Mouse (Mus musculus) intestine, embryonic 15.5 days (tissue): ENCODE measurements around the gene Mcpt4. TPM values are rescaled to one million over a fixed set of nuclear protein-coding genes. Genes with fewer than 3 reads are reported as not detected.
"Not testable (repeated sequence)": the region's sequence is repeated elsewhere in the genome, so short reads cannot be mapped to it uniquely, and the experiment has no call there.

Source experiments
- ATAC-seq: fragments of 200-750 bp; cut with Nextera tagmentation; 2 replicates; pipeline ENCODE4 v1.8.0; 2017; ENCODE audit warnings: moderate TSS enrichment, moderate library complexity
- H3K27ac ChIP-seq: fragments of 300-500 bp; sonication (generic); 2 replicates; pipeline ENCODE4 v1.5.1; 2015; ENCODE audit warnings: mild to moderate bottlenecking, inconsistent platforms
- H3K27me3 ChIP-seq: fragments of 300-500 bp; sonication (generic); replicated peaks from 2 replicates; pipeline ENCODE4 v1.6.1; 2015; ENCODE audit warnings: inconsistent platforms
- H3K36me3 ChIP-seq: fragments of 300-500 bp; sonication (generic); 2 replicates; pipeline ENCODE4 v1.6.1; 2015; ENCODE audit warnings: inconsistent platforms
- H3K4me1 ChIP-seq: fragments of 300-500 bp; sonication (generic); replicated peaks from 2 replicates; pipeline ENCODE4 v1.6.1; 2015; ENCODE audit warnings: inconsistent platforms
- H3K4me2 ChIP-seq: fragments of 300-500 bp; sonication (generic); replicated peaks from 2 replicates; pipeline ENCODE4 v1.6.1; 2015; ENCODE audit warnings: mild to moderate bottlenecking, inconsistent platforms
- H3K4me3 ChIP-seq: fragments of 300-500 bp; sonication (generic); replicated peaks from 2 replicates; pipeline ENCODE4 v1.5.1; 2015; ENCODE audit warnings: inconsistent platforms
- H3K9ac ChIP-seq: fragments of 300-500 bp; sonication (generic); 2 replicates; pipeline ENCODE4 v1.6.1; 2015; ENCODE audit warnings: inconsistent platforms
- H3K9me3 ChIP-seq: fragments of 300-500 bp; sonication (generic); 2 replicates; pipeline ENCODE4 v1.6.1; 2016; ENCODE audit warnings: inconsistent platforms
- WGBS: fragments of 180-500 bp; shearing (Covaris S2); methylation state at CpG from one replicate; pipeline ENCODE4 v1.1.7; 2015; 5-methylcytosine and 5-hydroxymethylcytosine counted together
- polyA plus RNA-seq: library from polyadenylated mRNA; unstranded; fragments of >200 nt; fragmentation: Nextera tagmentation; extraction: Ambion mirVana; gene quantifications from 2 replicates; pipeline ENCODE4 v1.2.1, GENCODE M21; 2015

Gene Mcpt4
- polyA plus RNA-seq, 1 experiment from 2014 or later = 0.50 TPM

DNA sequence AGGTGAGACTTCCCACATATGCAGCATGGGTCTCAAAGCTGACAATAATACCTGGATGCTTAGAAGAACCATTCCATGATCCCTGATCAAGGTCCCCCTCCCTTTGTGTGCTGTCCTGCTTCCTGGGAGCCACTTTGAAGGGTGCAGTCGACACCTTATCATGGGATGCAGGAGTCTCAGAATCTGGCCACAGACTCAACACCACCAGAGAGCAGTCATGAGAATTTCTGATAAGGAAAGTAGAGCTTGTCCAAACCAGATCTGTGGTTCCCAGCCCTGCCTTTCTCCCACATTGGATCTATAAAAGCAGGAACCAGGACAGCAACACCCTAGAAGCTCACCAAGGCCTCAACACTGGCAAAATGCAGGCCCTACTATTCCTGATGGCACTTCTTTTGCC is 20.3 kb downstream of the Mcpt4 start, which contains the start of gene Mcpt2:
Mcpt2 (plus strand) TSS at position 250 of the 400 bp plus-strand sequence.
- 81% methylated on average over 1 of the region's 1 CpGs for WGBS
- H3K4me1 ChIP-seq, H3K36me3 ChIP-seq, H3K4me2 ChIP-seq, H3K9ac ChIP-seq, H3K9me3 ChIP-seq, H3K27ac ChIP-seq, H3K27me3 ChIP-seq, H3K4me3 ChIP-seq, ATAC-seq: not testable (repeated sequence)

GRCm38 (mm10) chr14:56034433-56034832 is 27.7 kb downstream of the Mcpt4 start:
- no peak overlapping the region for H3K9ac ChIP-seq
- H3K4me2 ChIP-seq = no peak overlapping the region
- H3K4me3 ChIP-seq = no peak overlapping the region
- H3K4me1 ChIP-seq = no peaks in the 10 kb centered on the region
- no peaks in the 10 kb centered on the region for H3K9me3 ChIP-seq
- WGBS = 71% methylated on average over 2 of the region's 2 CpGs
- H3K27me3 ChIP-seq = no peaks in the 10 kb centered on the region
- H3K36me3 ChIP-seq = no peaks in the 10 kb centered on the region
- ATAC-seq = peak; percentile 68; the same call in 1 of the 2 replicates
- H3K27ac ChIP-seq = no peak overlapping the region

- WGBS = 76% methylated on average over 3 of the region's 3 CpGs
- H3K27me3 ChIP-seq, ATAC-seq, H3K9me3 ChIP-seq, H3K4me2 ChIP-seq, H3K36me3 ChIP-seq, H3K4me1 ChIP-seq, H3K4me3 ChIP-seq, H3K27ac ChIP-seq, H3K9ac ChIP-seq: not testable (repeated sequence)
Measured at GRCm38 (mm10) chr14:56030395-56030794, 31.7 kb downstream of the Mcpt4 start, which contains the start of gene Mcpt9. Gene Mcpt9 (minus strand): TSS chr14:56030495.

DNA sequence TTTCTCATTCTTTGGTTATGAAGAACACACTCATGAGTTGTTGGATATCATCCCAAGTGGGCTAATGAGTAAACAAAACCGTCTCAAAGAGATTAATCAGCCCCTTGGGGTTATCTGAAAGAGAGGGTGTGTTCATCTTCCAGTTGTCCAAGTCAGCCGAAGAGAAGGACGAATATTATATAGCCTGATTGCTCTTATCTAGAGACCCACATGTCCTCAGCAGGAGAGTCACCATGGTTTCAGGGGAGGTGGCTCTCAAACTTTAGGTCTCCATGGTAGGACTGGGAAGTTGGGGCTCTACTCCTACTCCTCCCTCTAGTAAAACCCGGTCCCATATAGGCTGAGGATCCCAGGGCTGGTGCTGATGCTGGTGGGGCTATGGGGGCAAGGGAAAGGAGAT is 40.8 kb downstream of the Mcpt4 start:
- H3K4me2 ChIP-seq, ATAC-seq, H3K9ac ChIP-seq, H3K27ac ChIP-seq, H3K9me3 ChIP-seq, H3K27me3 ChIP-seq, H3K36me3 ChIP-seq, H3K4me3 ChIP-seq, H3K4me1 ChIP-seq: not testable (repeated sequence)
- WGBS = 67% methylated on average over 4 of the region's 4 CpGs

GRCm38 (mm10) chr14:56019446-56019845 is 42.7 kb downstream of the Mcpt4 start:
- no peak overlapping the region for H3K4me2 ChIP-seq
- H3K36me3 ChIP-seq = no peaks in the 10 kb centered on the region
- ATAC-seq = no peak
- H3K4me3 ChIP-seq = no peak overlapping the region
- no peaks in the 10 kb centered on the region for H3K4me1 ChIP-seq
- 51% methylated on average over 1 of the region's 1 CpGs for WGBS
- H3K9me3 ChIP-seq = no peaks in the 10 kb centered on the region
- H3K27ac ChIP-seq = no peak overlapping the region
- no peaks in the 10 kb centered on the region for H3K27me3 ChIP-seq
- no peak overlapping the region for H3K9ac ChIP-seq

DNA sequence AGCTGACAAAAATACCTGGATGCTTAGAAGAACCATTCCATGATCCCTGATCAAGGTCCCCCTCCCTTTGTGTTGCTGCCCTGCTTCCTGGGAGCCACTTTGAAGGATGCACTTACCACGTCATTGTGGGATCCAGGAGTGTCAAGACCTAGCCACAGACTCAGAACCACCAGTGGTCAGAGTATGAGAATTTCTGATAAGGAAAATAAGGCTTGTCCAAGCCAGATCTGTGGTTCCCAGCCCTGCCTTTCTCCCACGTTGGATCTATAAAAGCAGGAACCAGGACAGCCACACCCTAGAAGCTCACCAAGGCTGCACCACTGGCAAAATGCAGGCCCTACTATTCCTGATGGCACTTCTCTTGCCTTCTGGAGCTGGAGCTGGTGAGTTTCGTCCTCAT is 44.4 kb downstream of the Mcpt4 start, which contains the start of gene Mcpt1:
Mcpt1 (plus strand) TSS at position 301 of the 400 bp plus-strand sequence.
- not testable (repeated sequence) for H3K36me3 ChIP-seq, H3K27me3 ChIP-seq, H3K9ac ChIP-seq, H3K4me2 ChIP-seq, H3K9me3 ChIP-seq, ATAC-seq, H3K4me1 ChIP-seq, H3K4me3 ChIP-seq, H3K27ac ChIP-seq
- WGBS = 62% methylated on average over 3 of the region's 3 CpGs

DNA sequence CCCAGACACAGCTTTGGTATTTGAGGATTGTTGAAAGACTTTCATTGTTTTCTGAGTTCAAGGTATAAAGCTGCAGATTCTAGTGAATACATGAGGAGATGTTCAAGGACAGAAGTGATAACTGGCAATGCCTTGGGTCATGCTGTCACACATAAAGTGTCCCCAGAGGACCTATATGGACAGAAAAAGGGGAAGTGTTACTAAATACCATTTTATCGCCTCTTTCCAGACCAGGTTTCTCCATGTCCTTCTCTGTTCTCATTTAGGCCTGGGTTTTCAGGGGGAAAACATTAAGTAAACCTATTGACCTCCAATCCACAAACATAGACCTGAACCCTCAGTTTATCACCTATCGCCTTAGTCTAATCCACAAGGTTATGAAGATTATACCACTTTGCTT is 48.2 kb downstream of the Mcpt4 start:
- no peak overlapping the region for H3K27ac ChIP-seq
- 91% methylated on average over 2 of the region's 2 CpGs for WGBS
- H3K4me3 ChIP-seq = no peak overlapping the region
- no peak overlapping the region for H3K9ac ChIP-seq
- H3K4me1 ChIP-seq = no peaks in the 10 kb centered on the region
- no peak overlapping the region for H3K4me2 ChIP-seq
- no peak for ATAC-seq
- H3K9me3 ChIP-seq = no peaks in the 10 kb centered on the region
- no peaks in the 10 kb centered on the region for H3K27me3 ChIP-seq
- H3K36me3 ChIP-seq = no peaks in the 10 kb centered on the region

DNA sequence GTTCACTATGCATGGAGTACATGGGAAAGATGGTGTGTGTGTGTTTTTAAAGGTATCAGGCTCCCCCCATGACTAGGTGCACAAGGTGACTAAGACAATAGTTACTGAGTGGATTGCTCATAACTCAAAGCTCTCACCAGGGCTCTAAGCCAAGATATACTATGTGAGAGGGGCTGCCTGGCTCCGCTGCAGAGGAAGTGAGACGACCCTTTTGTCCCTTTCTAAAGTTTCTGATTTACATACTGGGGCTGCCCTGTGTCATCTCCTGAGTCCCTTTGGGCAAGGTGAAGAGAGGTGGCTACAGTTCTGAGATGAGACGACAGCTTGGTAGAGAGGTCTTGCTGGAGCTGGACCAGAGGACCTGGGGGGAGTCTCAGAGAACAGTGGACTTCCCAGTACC is 49.0 kb downstream of the Mcpt4 start:
- no peak for ATAC-seq
- Histone ChIP-seq H3K36me3 (no peaks in the 10 kb centered on the region), H3K4me2 (no peak overlapping the region), H3K4me1 (no peaks in the 10 kb centered on the region), H3K9ac (no peak overlapping the region), H3K4me3 (no peak overlapping the region), H3K27ac (no peak overlapping the region), H3K9me3 (no peaks in the 10 kb centered on the region), H3K27me3 (no peaks in the 10 kb centered on the region)
- 77% methylated on average over 3 of the region's 3 CpGs for WGBS

Other genes with a start within 250 kb of the Mcpt4 start
- gene Nfatc4, start 239.2 kb downstream of the Mcpt4 start, polyA plus RNA-seq = 25.7 and 26.3 TPM in 2 replicates
- 14.5 and 18.3 TPM in 2 replicates for gene Nynrin, start 208.3 kb downstream of the Mcpt4 start, polyA plus RNA-seq
- gene Cbln3, start 177.9 kb downstream of the Mcpt4 start, polyA plus RNA-seq = 0.18 and 0.29 TPM in 2 replicates
- 15.1 and 15.4 TPM in 2 replicates for gene Khnyn, start 177.4 kb downstream of the Mcpt4 start, polyA plus RNA-seq
- 73.6 and 80.3 TPM in 2 replicates for gene Sdr39u1, start 162.0 kb downstream of the Mcpt4 start, polyA plus RNA-seq
- 1.9 and 3.3 TPM in 2 replicates for gene Cma1, start 117.6 kb downstream of the Mcpt4 start, polyA plus RNA-seq
- gene Cma2, start 111.3 kb downstream of the Mcpt4 start, polyA plus RNA-seq = not detected in 2 replicates
- 0.21 and 1.2 TPM in 2 replicates for gene Mcpt1, start 44.3 kb downstream of the Mcpt4 start, polyA plus RNA-seq
- not detected in 2 replicates for gene Mcpt9, start 31.8 kb downstream of the Mcpt4 start, polyA plus RNA-seq
- gene Mcpt2, start 20.3 kb downstream of the Mcpt4 start, polyA plus RNA-seq = 0.40 and 0.58 TPM in 2 replicates
- gene Mcpt8, start 23.0 kb upstream of the Mcpt4 start, polyA plus RNA-seq = 0.88 and 0.92 TPM in 2 replicates
- 0.45 TPM in 1 of 2 replicates, not detected in the other for gene Ctsg, start 40.3 kb upstream of the Mcpt4 start, polyA plus RNA-seq
- not detected in 2 replicates for gene Gzme, start 58.3 kb upstream of the Mcpt4 start, polyA plus RNA-seq
- not detected in 2 replicates for gene Gzmd, start 70.3 kb upstream of the Mcpt4 start, polyA plus RNA-seq
- gene Gzmg, start 97.3 kb upstream of the Mcpt4 start, polyA plus RNA-seq = not detected in 2 replicates
- not detected in 2 replicates for gene Gzmn, start 112.3 kb upstream of the Mcpt4 start, polyA plus RNA-seq
- gene Gzmf, start 149.1 kb upstream of the Mcpt4 start, polyA plus RNA-seq = not detected in 2 replicates
- gene Gzmc, start 172.3 kb upstream of the Mcpt4 start, polyA plus RNA-seq = not detected in 2 replicates
- gene Gzmb, start 199.9 kb upstream of the Mcpt4 start, polyA plus RNA-seq = 1.2 and 1.4 TPM in 2 replicates